Mouse (Mus musculus) forebrain, embryonic 13.5 days (tissue): ENCODE measurements at regions not wholly inside any gene's neighbourhood (a gene's known extent, or its start where the extent isn't known, plus 50 kb on each side); places are given as distances from the start of the nearest gene placed in this dataset.

Experiments
- ATAC-seq: fragments of 200-750 bp; cut with Nextera tagmentation; 2 replicates; pipeline ENCODE4 v1.8.0; 2017
- H3K27ac ChIP-seq: fragments of 300-500 bp; sonication (generic); 2 replicates; pipeline ENCODE4 v1.5.1; 2015; ENCODE audit warnings: inconsistent platforms, mild to moderate bottlenecking, moderate library complexity
- H3K27me3 ChIP-seq: fragments of 300-500 bp; sonication (generic); 2 replicates; pipeline ENCODE4 v1.6.1; 2015; ENCODE audit warnings: mild to moderate bottlenecking, inconsistent platforms
- H3K36me3 ChIP-seq: fragments of 300-500 bp; sonication (generic); 2 replicates; pipeline ENCODE4 v1.6.1; 2015; ENCODE audit warnings: mild to moderate bottlenecking, inconsistent platforms; ENCODE audit not compliant: poor library complexity, severe bottlenecking
- H3K4me1 ChIP-seq: fragments of 300-500 bp; sonication (generic); 2 replicates; pipeline ENCODE4 v1.6.1; 2015; ENCODE audit warnings: inconsistent platforms
- H3K4me2 ChIP-seq: fragments of 300-500 bp; sonication (generic); 2 replicates; pipeline ENCODE4 v1.6.1; 2015; ENCODE audit warnings: inconsistent platforms, mild to moderate bottlenecking, moderate library complexity
- H3K4me3 ChIP-seq: fragments of 300-500 bp; sonication (generic); 2 replicates; pipeline ENCODE4 v1.5.1; 2015; ENCODE audit warnings: mild to moderate bottlenecking, inconsistent platforms
- H3K9ac ChIP-seq: fragments of 300-500 bp; sonication (generic); 2 replicates; pipeline ENCODE4 v1.6.1; 2015; ENCODE audit warnings: mild to moderate bottlenecking, inconsistent platforms
- H3K9me3 ChIP-seq: fragments of 300-500 bp; sonication (generic); replicated peaks from 2 replicates; pipeline ENCODE4 v1.6.1; 2016; ENCODE audit warnings: inconsistent platforms
- WGBS: fragments of 180-500 bp; shearing (Covaris S2); methylation state at CpG from one replicate; pipeline ENCODE4 v1.1.7; 2015; 5-methylcytosine and 5-hydroxymethylcytosine counted together

DNA sequence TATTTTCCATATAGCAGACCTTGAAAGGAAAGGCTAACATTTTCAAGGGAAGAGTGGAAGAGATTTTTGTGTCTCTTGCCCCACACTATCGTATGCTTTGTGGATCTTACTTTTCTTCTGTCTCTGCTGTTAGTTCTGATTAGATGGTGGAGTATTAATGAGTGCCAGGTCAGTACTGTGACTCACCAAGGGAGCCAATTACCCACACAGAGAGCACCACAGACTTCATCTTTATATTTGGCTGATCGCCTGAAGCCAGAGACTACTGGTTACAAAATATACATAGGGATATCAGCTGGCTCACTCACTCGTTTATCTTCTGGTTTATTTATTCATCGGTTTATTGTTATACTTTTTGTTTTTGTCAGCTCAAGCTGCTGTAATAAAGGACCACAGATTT lies 381.5 kb downstream of the Brinp2 start:
- Histone ChIP-seq H3K36me3 (no peaks in the 10 kb centered on the region), H3K9ac (no peak overlapping the region), H3K4me1 (peaks cover 29% of the 10 kb centered on the region), H3K4me2 (no peak overlapping the region), H3K9me3 (no peaks in the 10 kb centered on the region), H3K27ac (no peak overlapping the region), H3K27me3 (no peaks in the 10 kb centered on the region), H3K4me3 (no peak overlapping the region)
- no peak for ATAC-seq
- 50% methylated on average over 4 of the region's 4 CpGs for WGBS

DNA sequence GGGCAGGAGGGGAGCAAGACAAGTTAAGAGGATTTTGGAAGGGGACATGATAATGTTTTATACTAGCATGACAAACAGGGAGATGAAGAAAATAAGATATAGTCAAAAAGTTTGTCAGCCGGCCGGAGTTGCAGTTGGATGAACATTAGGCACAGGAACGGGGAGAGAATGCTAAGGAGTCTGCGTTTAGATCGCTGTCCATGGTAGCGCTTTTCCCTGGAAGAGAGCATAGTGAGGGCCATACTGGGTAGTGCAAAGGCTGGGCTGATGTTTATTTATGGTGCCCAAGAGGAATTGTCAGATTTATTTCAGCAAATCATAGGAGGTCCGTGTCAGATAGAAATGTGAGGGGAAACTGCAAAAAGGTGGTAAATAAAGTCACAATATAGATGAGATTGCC lies 337.0 kb downstream of the Brinp2 start:
- Histone ChIP-seq H3K4me3 (no peak overlapping the region), H3K9ac (no peak overlapping the region), H3K4me2 (no peak overlapping the region), H3K9me3 (no peaks in the 10 kb centered on the region), H3K36me3 (no peaks in the 10 kb centered on the region), H3K27ac (no peak overlapping the region), H3K27me3 (no peaks in the 10 kb centered on the region), H3K4me1 (no peaks in the 10 kb centered on the region)
- 32% methylated on average over 7 of the region's 7 CpGs for WGBS
- no peak for ATAC-seq

DNA sequence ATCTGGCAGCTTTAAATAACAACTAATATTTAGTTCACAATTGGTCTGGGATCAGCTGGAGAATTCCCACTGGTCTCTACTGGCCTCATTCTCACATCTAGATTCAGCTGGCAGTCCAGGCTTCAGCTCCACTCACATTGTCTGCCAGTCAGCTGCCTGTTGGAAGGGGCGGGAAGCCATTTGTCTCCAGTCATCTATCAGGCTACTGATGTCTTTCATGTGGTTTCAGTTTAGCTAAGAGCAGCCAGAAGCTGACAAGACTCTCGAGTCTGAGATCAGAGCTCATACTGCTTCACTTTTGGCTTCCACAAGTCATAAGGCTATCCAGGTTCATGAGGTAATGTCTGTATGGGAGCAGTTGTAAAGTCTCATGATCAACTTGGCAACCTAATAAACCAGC lies 316.4 kb downstream of the Brinp2 start:
- no peaks in the 10 kb centered on the region for H3K9me3 ChIP-seq
- 60% methylated on average over 2 of the region's 2 CpGs for WGBS
- H3K4me3 ChIP-seq: no peak overlapping the region
- no peak overlapping the region for H3K9ac ChIP-seq
- H3K4me1 ChIP-seq: no peaks in the 10 kb centered on the region
- no peaks in the 10 kb centered on the region for H3K27me3 ChIP-seq
- H3K27ac ChIP-seq: no peak overlapping the region
- H3K4me2 ChIP-seq: no peak overlapping the region
- ATAC-seq: no peak
- no peaks in the 10 kb centered on the region for H3K36me3 ChIP-seq

DNA sequence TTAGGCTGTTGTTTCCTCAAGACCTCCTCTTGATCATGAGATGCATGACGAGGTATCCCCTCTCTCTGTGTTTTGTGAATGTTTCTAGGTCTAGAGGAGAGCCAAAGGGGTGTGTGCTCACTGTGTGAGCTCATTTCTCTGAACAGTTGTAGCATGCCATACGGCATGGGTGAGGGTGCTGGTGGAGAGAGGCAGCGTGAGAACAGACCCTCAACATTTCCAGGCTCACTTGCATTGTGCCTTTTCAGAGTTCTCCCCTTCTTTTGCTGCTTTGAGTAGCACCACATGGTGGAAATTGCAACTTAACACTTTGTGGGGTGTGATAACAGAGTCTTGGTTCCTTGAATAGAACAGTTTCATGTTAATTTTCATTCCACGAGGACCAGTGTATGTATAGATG lies 315.8 kb downstream of the Brinp2 start:
- Histone ChIP-seq H3K27ac (no peak overlapping the region), H3K4me2 (no peak overlapping the region), H3K4me1 (no peaks in the 10 kb centered on the region), H3K9ac (no peak overlapping the region), H3K36me3 (no peaks in the 10 kb centered on the region), H3K9me3 (no peaks in the 10 kb centered on the region), H3K27me3 (no peaks in the 10 kb centered on the region), H3K4me3 (no peak overlapping the region)
- no peak for ATAC-seq
- WGBS: 72% methylated on average over 4 of the region's 4 CpGs

DNA sequence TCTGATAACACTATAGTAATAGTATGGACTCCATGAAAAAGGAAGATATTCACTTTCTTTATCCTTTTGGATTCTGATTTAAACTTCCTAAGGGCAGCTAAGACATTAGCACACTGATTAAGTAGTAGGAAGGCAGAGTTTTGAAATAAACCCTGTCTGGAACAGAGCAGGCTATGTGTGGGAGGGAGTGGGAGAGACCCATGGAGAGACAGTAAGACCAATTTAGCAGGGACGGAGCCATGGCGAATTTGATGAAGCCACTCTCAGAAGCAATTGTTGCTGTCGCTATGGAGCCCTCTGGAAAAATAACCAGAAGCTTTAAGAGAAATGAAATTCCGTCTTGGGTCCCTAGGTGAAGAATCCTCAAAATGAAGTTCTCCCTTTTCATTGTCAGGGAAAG lies 303.5 kb downstream of the Brinp2 start:
- Histone ChIP-seq H3K27me3 (no peaks in the 10 kb centered on the region), H3K9me3 (no peaks in the 10 kb centered on the region), H3K4me3 (no peak overlapping the region), H3K4me1 (peaks cover 10% of the 10 kb centered on the region; the same call in 1 of the 2 replicates), H3K27ac (no peak overlapping the region), H3K4me2 (no peak overlapping the region), H3K9ac (no peak overlapping the region), H3K36me3 (no peaks in the 10 kb centered on the region)
- 82% methylated on average over 4 of the region's 4 CpGs for WGBS
- ATAC-seq: no peak

DNA sequence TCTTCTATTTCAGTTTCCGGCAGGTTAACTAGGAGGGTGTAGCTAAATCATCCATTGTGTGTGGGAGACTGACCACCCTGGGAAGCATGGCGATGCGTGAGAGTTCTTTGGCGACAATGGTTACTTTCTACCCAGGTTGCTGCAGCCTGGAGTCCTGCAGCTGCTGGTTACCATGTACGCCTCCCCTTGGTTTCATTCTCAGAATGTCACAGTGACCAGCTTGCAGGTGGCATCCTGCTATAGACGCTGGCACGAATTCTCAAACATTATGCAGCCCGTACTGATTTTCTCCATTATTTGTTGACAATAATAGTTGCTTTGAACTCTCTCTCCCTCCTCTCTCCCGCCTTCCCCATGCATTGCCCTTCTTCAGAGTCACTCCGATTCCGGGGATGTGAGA lies 301.2 kb downstream of the Brinp2 start:
- ATAC-seq: peak; percentile 51; the same call in 1 of the 2 replicates
- H3K4me2 ChIP-seq: no peak overlapping the region; the same call in 1 of the 2 replicates
- no peaks in the 10 kb centered on the region for H3K9me3 ChIP-seq
- no peaks in the 10 kb centered on the region for H3K36me3 ChIP-seq
- H3K9ac ChIP-seq: no peak overlapping the region
- 56% methylated on average over 11 of the region's 11 CpGs for WGBS
- H3K27me3 ChIP-seq: no peaks in the 10 kb centered on the region
- no peak overlapping the region for H3K27ac ChIP-seq
- H3K4me3 ChIP-seq: no peak overlapping the region
- peaks cover 10% of the 10 kb centered on the region; the same call in 1 of the 2 replicates for H3K4me1 ChIP-seq

DNA sequence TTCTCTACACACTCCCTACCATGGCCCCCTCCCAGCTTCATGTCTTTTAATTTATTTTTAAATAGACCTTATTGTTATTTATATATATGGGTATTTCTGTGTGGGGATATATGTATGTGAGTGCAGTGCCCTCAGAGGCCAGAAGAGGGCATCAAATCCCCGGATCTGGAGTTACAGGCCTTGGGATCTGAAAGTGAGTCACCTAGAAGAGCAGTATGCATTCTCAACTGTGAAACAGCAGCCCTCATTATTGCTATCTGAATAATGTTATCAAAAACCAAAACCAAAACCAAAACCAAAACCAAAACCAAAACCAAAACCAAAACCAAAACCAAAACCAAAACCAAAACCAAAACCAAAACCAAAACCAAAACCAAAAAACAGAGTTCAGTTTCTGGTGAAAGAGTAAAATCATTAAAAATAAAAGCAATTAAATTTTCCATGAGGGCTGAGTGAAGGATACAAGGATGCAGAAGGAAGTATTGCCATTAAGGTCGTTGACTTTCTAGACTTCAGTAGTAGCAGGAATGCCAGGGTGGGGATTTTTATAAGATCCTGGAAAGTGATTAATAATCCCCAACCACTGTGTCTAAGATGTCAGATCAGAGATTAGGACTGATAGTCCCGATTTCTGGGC lies 299.0 kb downstream of the Brinp2 start:
- H3K27ac ChIP-seq: no peak overlapping the region
- no peak overlapping the region for H3K4me2 ChIP-seq
- no peak overlapping the region for H3K4me3 ChIP-seq
- 74% methylated on average over 3 of the region's 3 CpGs for WGBS
- H3K9ac ChIP-seq: no peak overlapping the region
- ATAC-seq: no peak
- H3K27me3 ChIP-seq: no peaks in the 10 kb centered on the region
- H3K36me3 ChIP-seq: no peaks in the 10 kb centered on the region
- peaks cover 10% of the 10 kb centered on the region; the same call in 1 of the 2 replicates for H3K4me1 ChIP-seq
- no peaks in the 10 kb centered on the region for H3K9me3 ChIP-seq

DNA sequence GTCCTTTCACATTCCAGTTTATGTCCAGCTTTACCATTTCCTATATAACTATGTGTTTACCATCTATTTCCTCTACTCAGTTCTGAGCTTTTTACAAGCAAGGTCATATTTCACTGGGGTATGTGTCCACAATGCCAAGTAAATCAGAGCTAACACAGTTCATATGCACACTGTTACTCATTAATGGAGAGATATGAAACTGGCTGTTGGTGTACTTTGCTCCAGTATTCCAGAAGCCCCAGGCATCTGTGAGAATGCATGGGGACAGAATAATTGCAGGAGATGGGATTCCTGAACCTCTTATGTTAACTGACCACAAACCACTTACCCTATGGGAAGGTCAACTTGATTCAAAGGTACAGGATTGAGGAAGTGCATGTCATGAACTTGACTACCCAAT lies 298.3 kb downstream of the Brinp2 start:
- Histone ChIP-seq H3K27ac (no peak overlapping the region), H3K9ac (no peak overlapping the region), H3K4me3 (no peak overlapping the region), H3K4me1 (peaks cover 10% of the 10 kb centered on the region; the same call in 1 of the 2 replicates), H3K9me3 (no peaks in the 10 kb centered on the region), H3K4me2 (no peak overlapping the region), H3K27me3 (no peaks in the 10 kb centered on the region), H3K36me3 (no peaks in the 10 kb centered on the region)
- no peak for ATAC-seq

DNA sequence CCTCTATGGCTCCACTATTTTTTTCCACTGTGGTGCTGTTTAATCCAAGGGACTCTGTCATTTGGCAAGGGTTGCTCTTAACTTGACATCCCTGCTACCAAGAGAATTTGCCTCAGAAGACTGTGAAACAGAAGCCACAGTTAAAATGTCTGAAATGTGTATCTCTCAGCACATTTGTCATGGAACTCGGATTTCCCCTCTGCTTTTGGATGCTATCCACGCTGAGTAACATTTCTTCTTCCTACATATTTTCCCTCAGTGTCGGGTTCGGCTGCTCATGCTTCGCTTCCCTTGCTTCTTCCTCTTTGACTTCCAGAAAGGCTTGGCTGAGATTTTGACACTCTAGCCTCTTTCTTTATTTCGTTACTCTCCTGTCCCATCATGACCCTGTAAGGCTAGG lies 294.1 kb downstream of the Brinp2 start:
- H3K9ac ChIP-seq: no peak overlapping the region
- no peaks in the 10 kb centered on the region for H3K27me3 ChIP-seq
- ATAC-seq: no peak
- no peak overlapping the region for H3K4me2 ChIP-seq
- H3K27ac ChIP-seq: no peak overlapping the region
- 88% methylated on average over 6 of the region's 6 CpGs for WGBS
- H3K4me1 ChIP-seq: no peaks in the 10 kb centered on the region
- H3K9me3 ChIP-seq: no peaks in the 10 kb centered on the region
- no peak overlapping the region for H3K4me3 ChIP-seq
- no peaks in the 10 kb centered on the region for H3K36me3 ChIP-seq

DNA sequence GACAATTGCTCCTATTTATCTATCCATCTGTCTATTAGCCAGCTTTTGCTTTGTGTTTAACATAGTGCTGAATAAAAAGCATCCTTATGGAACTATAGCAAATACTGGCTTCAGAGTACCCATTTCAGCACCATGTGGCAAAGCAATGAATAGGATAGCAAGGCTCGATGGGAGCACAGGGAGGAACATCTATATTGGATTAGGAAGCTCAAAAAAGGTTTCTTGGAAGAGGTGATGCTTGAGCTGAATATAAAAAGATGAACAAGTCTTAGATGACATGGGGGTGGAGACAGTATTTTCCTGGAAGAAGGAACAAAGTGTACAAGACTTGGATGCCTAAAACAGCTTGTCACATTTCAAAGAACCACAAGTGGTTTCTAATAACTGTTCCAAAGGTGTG lies 273.9 kb downstream of the Brinp2 start:
- no peak overlapping the region for H3K4me2 ChIP-seq
- H3K9me3 ChIP-seq: no peaks in the 10 kb centered on the region
- H3K4me1 ChIP-seq: 0 out of 2 replicates have a peak, but pooled peaks cover 2% of the 10 kb centered on the region
- H3K27me3 ChIP-seq: no peaks in the 10 kb centered on the region
- H3K4me3 ChIP-seq: no peak overlapping the region
- 78% methylated on average over 1 of the region's 1 CpGs for WGBS
- H3K36me3 ChIP-seq: no peaks in the 10 kb centered on the region
- ATAC-seq: no peak
- H3K27ac ChIP-seq: no peak overlapping the region
- H3K9ac ChIP-seq: no peak overlapping the region

DNA sequence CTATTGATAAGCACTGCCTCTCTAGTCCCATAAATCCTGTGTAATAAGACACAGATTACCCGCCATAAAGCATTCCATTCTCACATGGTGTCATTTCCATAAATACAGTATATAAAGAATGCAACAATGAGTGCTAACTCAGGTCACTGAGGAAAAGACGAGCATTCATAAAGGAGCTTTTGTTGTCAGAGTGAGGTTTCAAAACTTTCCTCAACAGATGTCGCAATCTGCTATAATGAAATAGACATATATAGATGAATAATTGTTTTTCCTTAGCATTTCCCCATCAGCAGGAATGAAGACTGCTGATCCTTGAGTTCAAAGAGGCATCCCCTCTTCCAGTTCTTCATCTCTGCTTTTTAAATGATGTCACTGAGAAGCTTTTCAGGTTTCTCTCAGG lies 270.3 kb downstream of the Brinp2 start:
- no peak for ATAC-seq
- Histone ChIP-seq H3K4me2 (no peak overlapping the region), H3K9ac (no peak overlapping the region), H3K4me3 (no peak overlapping the region), H3K9me3 (no peaks in the 10 kb centered on the region), H3K27me3 (no peaks in the 10 kb centered on the region), H3K36me3 (no peaks in the 10 kb centered on the region), H3K4me1 (peaks cover 5% of the 10 kb centered on the region; the same call in 1 of the 2 replicates), H3K27ac (no peak overlapping the region)
- 80% methylated on average over 3 of the region's 3 CpGs for WGBS

DNA sequence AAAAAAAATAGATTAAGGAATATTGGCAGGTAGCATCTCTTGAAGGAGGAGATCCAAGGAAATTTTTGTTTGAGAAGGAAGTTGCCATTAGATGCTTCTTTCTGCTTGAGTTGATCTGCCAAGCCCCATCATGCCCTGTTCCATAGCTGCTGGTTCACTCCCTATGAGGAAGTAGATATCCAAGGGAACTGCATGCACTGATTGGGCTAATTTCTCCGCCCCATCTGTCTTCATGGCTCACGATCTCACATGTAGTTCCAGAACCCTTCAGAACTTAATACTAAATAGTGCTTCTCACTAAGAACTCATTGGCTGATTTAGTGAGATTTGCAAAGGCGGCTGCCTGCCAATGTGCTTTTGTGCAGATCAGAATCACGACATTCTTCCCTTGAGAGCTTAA lies 258.6 kb downstream of the Brinp2 start:
- no peak for ATAC-seq
- 80% methylated on average over 4 of the region's 4 CpGs for WGBS
- Histone ChIP-seq H3K4me1 (no peaks in the 10 kb centered on the region), H3K9me3 (no peaks in the 10 kb centered on the region), H3K4me2 (no peak overlapping the region), H3K36me3 (no peaks in the 10 kb centered on the region), H3K27me3 (no peaks in the 10 kb centered on the region), H3K27ac (no peak overlapping the region), H3K4me3 (no peak overlapping the region), H3K9ac (no peak overlapping the region)

DNA sequence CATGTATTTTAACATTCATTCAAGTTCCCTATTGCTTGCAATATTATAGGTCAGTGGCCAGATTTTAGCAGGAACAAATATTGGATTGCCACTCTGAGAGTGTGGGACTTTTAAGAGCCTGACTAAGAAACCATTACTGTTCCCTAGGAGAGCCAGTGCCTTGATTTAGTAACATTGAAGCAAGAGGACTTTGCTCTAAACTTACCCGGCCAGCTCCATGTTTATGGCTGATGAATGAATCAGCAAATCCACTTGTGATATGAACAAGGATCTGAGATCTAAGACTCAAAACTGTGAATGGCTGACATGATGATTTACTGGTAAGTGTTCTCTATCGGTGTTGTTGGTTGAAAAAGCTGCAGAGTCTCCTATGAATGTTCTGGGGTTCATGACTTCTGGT lies 236.4 kb downstream of the Brinp2 start:
- Histone ChIP-seq H3K36me3 (no peaks in the 10 kb centered on the region), H3K4me1 (no peaks in the 10 kb centered on the region), H3K4me3 (no peak overlapping the region), H3K9me3 (no peaks in the 10 kb centered on the region), H3K9ac (no peak overlapping the region), H3K27me3 (no peaks in the 10 kb centered on the region), H3K27ac (no peak overlapping the region), H3K4me2 (no peak overlapping the region)
- 98% methylated on average over 2 of the region's 2 CpGs for WGBS
- no peak for ATAC-seq
